Mouse (Mus musculus) erythroid progenitor cell, adult 5-6 weeks (primary cell): ENCODE results near the gene Prkch. TPM values are rescaled to one million over a fixed set of nuclear protein-coding genes. Genes with fewer than 3 reads are reported as not detected.

Source experiments
- ATAC-seq: replicated peaks from 2 replicates; pipeline ENCODE4 v1.8.0; 2016; ENCODE audit warnings: moderate number of reproducible peaks, mild to moderate bottlenecking, moderate TSS enrichment, inconsistent platforms; ENCODE audit not compliant: poor library complexity, low FRiP score, severe bottlenecking
- total RNA-seq, 2 experiments: library from RNA; stranded (forward) in 1 of 2; stranded (reverse) in 1 of 2; fragments of 150-400 nt in 1 of 2; fragments of 186-747, 209-891 nt in 1 of 2; gene quantifications; 2 replicates each; pipeline versions ENCODE4 v1.2.3 to v1.2.4; 2015 to 2017; ENCODE audit warnings: low replicate concordance in 2 of 2

Gene Prkch
- total RNA-seq, 2 experiments from 2014 or later: 3.4 to 5.0 TPM

DNA sequence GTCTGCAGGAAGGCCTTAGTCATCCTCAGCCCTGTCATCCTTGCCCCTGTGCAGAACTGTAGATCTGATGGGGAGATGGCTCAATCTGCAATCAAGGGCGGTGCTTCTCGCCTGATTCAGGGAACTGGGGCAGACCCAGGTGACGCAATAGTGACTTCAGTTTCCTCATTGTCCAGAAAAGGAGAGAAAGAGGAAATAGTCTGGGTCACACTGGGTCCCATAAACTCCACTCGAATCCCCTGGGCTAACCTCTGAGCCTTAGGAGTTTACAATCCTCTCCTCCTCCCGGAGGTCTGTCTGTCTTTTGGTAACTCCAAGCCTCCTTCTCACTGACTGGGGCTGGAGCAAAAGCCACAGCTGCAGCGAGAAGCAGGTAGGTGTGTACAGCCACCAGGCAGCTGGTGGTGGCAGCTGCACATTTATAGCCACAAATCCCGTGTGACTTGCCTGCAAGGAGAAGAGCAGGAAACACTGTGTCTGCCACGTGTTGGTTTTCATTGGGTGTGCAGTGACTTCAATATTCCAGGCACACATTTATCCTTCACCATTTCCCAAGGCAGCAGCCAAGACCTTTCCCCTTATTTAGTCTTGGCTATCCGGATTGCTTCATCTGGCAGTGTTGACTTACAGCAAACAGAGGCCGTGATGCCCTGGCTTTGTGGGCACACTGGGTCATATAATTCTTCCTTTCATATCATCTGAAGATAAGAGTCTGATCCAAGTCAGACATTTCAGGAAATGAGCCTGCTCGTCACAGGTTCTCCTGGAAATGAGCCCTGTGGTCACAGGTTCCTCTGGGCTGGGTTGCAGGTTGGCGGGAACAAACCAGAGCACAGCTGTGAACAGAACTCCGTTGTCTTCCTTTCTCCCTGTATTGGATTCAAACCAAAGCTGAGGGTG, 195.0 kb downstream of the Prkch start:
- no peak for ATAC-seq

DNA sequence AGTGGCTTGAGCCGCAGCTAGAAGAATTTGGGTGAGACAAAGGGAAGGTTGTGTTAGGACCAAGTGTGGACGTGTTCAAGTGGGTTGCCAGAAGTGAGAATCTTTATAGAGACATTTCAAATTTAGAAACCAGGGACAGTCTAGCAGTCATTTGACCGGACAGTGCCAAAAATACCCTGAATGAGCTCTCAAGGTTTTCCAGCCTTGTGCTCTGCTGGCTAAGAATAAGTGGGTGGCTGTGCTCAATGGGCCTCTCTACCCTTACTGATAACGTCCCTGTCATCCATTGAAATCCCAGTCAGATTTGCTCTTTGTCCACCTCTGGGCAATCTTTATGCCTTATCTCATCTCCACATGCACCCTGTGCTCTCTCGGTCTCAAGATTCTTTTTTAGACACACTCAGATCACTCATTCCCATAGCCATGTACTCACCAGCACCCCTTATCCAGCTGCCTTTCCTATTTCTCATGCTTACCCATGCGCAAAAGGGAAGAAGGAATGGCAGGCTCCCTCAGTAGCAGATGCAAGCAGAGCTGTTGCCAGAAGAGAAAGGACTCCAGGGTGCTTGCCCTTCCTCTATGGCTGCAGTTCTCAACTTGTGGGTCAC, 196.9 kb downstream of the Prkch start:
- no peak for ATAC-seq

DNA sequence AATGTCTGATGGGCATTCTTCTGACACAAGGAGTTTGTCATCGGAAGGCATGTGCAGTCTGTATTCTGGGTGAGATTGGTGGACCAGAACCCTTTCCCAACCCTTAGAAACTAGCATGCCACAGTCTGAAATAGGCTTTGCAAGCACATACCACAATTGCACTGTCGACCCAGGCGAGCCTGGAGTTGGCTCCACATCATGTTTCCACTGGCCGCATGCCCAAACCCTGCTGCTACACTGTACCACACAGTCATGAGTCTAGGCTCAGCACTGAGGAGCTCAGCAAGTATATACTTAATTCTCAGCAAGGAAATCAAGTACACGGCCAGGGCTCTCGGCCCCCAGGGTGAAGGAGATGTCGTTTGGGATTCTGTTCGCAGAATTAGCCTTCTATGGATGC, 202.3 kb downstream of the Prkch start:
- ATAC-seq: no peak

DNA sequence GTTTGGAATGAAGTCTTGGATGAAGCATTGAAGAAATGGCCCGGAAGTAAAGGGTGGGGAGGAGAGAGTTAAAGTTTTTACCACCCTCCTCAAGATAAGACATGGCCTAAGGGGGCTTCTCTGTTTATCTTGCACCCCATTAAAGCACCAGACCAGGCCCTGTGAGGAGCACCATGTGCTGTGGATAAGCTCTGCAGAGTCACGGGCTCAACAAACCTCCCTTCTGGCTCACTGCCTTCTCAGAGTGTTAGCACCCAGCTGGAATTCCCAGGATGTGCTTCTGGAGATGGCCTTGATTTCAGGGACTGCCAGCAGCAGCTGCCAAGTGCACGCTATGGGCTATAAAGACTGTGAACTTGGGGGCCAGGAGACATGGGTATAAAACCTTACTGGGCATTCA, 204.3 kb downstream of the Prkch start:
- ATAC-seq: no peak

DNA sequence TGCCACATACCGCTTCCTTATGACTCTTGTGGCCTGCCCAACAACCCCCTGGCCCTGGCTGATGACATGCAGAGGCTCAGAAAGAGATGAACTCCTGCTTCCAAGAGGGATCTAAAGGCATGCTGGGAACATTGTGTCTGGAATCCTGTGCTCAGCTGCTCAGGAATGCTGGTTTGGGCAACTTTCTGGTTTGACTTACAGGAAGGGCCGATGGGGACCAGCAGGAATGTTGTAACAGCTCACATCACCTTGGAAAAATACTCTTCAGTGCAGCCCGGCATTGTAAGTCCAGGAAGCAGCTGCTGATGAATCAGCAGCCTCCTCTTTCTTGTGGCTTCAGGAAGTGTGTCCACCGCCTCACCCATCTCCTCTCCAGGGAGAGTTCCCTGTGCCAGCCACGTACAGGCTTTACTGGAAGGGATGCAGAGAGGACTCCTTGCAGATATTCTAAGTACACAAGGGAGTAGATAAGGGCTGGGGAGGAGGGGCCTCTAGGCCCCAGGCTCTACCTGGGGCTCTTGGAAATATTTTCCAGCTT, 206.0 kb downstream of the Prkch start:
- ATAC-seq: no peak

DNA sequence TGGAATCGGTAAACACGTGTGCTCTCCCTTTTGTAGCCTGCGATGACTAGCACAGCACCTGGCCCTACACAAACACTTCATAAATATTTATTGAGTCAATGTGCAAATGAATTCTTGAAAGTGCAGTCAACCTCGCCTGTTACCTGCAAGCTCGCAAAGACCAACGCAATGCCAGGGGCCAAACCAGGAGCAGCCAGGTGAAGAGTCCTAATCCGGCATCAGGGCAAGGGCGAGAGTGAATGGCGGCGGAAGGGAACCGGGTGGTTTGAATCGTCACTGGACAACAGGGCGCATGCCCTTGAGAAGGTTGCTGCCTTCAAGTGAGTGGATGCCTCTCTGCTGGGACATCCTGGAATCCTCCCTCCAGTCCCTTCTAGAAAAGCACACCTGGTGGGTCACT, 208.6 kb downstream of the Prkch start:
- no peak for ATAC-seq

DNA sequence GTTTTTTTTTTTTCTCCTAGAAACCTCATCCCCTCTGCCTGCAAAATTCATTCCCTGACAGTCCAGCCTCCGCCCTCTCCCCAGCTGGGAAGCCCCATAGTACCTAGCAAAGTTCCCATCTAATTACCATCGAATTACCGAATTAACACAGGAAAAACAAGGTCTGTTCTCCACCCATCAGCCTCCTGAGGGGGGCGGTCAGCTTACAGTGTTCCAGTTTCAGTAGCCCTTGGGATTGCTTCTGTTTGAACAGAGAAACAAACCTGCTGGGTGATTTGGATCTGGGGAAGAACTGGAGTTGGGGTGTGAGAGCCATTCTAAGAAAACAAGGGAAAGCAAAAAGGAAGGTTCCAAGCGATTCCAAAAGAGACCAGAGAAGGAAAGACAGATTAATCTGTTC, 209.1 kb downstream of the Prkch start:
- ATAC-seq: no peak

DNA sequence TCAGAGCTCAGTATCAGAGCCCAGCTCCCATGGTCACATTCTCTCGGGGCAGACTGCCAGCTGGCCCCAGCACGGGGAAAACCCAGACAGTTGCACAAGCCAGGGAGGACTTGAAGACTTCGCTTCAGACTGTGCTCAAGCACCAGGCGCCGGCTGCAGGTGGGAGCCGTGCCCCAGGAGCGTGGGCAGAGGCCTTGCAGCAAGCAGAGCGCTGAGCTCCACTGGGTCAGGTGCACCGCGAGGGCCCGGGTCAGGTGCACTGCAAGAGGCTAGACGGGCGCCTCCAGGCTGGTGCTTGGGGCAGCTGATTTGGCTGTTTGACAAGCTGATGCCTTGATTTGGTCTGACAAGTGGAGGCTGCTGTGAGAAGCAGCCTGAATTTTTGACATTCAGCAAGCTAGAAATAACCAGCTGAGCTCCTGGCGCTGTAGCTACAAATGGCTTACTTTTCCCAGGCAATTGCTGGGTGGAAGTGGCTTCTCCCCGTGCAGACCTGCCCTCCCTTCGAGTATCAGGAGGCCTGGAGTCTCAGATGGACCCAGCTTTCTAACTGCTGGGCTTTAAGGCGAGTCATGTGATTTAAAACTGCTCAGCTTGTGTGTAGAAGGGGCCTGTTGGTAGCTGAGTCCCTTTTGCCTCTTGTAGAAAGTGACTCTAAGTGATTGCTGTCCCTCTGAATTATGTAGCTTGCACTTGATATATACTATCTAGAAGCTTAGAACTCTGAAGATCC, 209.7 kb downstream of the Prkch start:
- no peak for ATAC-seq

DNA sequence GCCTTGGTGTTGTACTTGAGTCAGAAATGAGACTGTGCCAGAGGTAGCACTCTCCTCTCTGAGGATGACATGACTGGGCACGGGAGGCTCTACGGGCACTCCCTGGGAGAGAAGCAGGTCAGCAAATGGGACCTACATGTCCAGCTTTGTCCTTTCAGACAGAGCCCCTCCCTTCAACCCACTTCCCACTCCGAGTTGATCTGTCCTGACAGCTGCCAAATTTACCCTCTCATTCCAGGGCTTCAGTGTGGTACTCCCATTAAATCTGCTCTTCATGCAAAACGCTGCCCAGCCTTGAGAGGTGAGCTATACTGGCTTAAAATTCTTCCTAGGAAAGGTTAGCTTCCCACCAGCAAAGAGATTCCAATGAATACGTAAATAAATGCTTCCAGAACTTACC, 215.1 kb downstream of the Prkch start:
- no peak for ATAC-seq

DNA sequence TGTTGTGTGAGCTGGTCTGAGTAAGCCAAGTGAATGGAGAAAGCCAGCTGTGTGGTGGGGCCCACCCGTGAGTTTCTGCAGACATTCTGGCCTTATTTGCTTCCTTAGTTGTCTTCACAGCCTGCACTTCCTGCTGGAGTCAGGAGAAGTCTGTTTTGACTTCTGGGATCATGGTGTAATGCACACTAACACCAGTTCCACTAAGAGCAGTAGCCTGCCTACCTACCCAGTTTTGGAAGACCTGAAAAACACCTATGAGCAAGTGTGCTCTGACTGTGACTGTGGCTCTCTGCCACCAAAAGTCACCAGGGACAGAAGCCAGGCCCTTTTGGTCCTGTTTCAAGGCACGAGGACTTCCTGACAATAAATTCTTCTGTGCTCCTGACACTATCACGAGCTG, 216.3 kb downstream of the Prkch start:
- no peak for ATAC-seq

DNA sequence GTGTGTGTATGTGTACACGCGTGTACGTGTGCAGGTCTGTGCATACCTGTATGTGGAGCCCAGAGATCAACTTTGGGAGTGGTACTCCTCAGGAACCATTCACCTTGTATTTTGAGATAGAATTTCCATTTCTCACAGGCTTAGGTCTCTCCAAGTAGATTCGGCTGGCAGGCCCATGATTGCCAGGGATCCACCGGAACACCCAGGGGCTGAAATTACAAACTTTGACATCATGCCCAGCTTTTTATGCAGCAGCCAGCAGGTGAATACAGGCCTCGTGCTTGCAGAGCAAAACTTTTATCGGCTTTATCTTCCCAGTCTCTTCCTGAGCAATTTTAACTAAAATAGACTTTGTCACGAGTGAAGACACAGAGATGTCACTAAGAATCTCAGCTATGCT, 217.2 kb downstream of the Prkch start:
- no peak for ATAC-seq

DNA sequence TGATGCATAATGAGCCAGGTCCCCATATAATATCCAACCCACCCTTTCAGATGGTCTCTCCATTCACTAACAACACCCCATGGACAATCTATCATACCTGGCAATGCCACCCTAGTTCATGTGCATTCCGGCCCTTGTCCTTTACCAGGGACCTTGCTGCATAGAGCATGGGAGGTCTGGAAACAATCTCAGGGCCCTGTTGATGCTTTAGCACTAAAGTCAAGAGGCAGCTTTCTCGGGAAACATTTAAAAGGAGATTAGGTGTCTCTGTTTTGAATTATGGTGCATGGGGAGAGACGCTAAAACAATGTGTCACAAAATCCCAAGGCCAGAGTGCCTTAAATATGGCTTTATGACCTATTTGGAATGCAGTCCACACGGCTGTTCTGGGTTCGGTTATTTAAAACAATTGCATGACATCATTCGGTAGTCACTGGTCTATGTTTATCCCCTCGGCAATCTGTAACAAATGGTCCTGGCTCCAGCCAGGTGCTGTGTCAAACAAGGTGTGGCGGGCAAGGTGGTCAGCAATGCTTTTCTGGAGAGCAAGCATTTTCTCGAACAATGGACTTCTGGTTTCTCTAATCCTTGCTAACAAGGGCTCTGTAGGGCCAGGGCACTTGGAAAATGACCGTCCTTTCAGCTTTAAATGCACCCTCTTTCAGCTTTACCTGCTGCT, 217.9 kb downstream of the Prkch start:
- no peak for ATAC-seq

DNA sequence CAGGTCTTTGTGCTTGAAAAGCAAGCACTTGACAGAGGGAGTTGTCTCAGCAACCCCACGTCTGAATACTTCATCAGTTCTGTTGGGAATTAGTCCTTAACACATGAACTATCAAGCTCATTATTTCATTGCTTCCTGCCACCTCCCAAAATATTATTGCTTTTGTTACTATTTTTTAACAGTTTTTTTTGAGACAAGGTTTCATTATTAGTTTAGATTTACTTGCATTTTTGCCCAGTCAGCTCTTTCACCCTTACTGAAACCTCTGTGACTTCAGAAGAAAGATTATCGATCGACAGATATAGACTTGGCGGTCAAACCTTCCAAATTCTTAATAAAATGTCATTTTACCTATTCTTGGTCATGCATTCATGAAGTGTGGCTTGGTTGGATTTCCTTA, 219.3 kb downstream of the Prkch start:
- no peak for ATAC-seq

DNA sequence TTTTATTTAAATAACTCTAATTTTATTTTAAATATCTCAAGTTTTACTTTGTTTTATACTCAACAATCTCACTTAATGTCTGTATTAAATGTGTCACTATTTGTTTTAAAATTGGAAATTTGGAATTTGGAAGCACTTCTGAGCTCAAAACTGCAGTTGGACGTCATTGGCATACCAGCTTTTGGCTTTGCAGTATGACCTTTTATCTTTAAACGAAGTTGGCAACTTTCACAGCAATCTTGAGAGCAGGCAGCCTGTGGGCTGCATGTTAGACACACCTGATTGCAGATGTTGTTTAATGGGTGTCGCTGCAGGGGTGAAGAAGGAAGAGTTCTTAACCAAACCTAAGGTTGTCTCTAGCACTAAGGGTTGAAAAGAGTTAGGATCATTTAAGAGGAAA, 220.9 kb downstream of the Prkch start:
- ATAC-seq: no peak

DNA sequence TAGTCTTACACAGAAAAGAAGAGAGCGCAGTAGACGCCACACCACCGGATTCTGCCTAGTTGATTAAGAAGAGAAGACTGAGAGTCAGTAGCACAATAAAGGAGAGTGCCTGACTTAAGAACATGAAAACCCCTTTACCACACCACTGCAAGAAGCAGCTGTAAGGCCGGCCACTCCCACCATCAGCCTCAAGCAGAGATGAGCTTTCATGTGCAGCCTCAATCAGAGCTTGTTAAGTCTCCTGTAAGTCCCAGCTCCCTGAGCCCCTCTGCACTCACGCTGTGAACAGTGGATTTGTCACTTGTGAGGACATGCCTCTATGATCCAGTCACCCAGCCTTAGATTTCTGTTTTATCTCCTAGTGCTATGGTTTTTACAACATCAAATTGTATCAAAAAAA, 221.4 kb downstream of the Prkch start:
- no peak for ATAC-seq

DNA sequence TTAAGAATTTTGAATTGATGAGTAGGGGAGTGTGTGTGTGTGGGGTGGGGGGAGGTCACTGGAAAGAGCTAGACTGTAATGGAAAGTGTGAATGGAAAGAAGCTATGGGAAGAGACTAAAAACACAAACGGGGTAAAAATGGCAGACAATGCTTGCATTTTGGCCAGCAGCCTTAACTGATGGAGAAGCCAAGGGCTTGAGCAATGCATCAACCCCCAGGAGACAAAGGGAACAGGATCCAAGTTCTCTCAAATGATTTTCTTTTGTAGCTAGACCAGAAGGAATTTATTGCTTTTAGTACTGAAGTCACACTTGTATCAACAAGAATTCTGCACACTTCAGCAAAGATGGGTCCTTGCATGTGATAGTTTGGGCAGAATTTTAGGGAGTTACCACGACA, 222.6 kb downstream of the Prkch start:
- no peak for ATAC-seq

DNA sequence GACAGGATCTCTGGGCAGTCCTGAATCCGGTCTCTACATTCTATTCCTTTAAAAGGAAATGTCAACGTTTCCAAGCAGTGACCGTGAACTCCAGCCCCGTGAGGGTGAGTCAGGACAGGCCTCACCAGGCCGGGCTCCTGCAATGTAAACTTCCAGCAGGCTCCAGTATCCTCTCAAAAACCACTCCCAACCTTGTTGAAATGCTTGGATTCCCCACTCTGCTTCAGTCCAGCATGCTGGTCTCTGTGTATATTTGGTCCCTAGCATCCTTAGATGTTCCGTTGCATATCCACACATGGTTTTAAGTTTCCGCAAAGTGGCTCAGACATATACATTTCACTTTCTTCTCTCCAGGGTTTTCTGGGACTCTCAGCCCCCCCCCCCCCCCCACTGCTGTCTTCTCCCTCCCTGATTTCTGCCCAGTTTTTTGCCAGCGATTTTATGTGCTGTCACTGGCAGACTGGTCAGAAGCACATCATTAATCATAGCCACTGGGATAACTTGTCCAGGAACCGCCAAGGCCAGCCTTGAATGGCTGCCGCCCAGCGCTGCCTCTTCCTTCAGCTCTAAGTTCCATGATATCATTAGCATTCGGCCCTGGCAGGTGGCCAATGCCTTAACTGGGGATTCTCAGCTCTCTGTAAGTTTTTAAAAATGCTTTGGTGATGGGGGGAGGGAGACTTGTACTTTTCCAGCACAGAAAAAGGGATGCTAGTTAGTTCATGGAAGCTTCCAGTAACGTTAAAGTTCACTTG, 225.6 kb downstream of the Prkch start:
- ATAC-seq: no peak

DNA sequence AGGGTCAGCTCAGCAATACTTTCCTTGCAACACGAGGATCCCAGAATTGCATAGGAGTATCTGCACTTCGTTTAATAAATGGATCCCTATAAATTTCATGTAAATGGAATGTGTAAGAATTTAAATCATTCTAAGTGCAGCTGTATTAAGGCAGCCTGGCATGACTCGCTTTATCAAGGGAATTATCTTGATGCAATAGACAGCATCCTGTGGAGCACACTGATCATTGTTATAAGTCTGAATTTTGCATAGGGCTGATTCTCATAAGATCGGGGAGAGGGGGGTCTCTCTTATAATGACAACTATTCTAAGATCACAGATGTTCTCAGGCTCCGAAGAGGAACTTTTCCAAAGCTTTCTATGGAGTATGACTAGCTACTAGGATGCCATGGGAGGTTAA, 226.3 kb downstream of the Prkch start:
- ATAC-seq: no peak

DNA sequence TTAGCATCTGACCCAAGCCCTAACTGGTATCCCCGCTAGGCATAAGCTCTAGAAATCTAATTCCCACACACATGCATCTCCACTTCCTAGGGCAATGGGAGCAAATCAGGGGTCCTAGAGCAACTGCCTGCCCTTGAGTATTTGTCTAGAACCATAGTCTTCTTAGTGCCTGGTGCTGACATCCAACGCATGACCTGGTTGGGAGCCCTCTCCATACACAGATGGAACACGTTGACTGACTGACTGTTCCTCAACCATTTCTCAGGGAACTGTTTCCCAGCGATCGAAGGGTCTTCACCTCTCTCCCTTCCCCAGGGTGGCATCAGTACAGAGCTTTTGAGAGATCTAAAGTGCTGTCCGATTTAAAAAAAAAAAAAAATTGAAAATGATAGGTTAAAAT, 227.6 kb downstream of the Prkch start:
- ATAC-seq: no peak
